Mouse (Mus musculus): ENCODE results near the gene Ank.

GRCm38 (mm10) chr15:27565626-27566185 lies 99.2 kb downstream of the Ank start:
- TF ChIP-seq CTCF (IDR thresholded peaks at IDR 0.05; ENCODE audit: borderline replicate concordance, insufficient read depth, low read depth, low read length) (no peak), POLR2A (IDR thresholded peaks at IDR 0.05; ENCODE audit: borderline replicate concordance, insufficient read depth, low read length) (no peak)
